Mouse (Mus musculus): ENCODE measurements around the gene Aco2. TPM values are rescaled to one million over a fixed set of nuclear protein-coding genes. Genes with fewer than 3 reads are reported as not detected.

Aco2 gene
- polyA plus RNA-seq, 1 experiment, result 174 TPM

- H3K9me3 ChIP-seq (replicated peaks; ENCODE audit: control insufficient read depth, insufficient read depth, low read length, poor library complexity, severe bottlenecking), result no peaks in the 10 kb centered on the region
- no peak overlapping the region for H3K27ac ChIP-seq (ENCODE audit: insufficient read depth, low read length)
- TF ChIP-seq EP300 (IDR thresholded peaks at IDR 0.05; ENCODE audit: insufficient read depth, low read depth, low read length) (no peak), POLR2A (IDR thresholded peaks at IDR 0.05; ENCODE audit: insufficient read depth, low read length) (no peak), CTCF (IDR thresholded peaks at IDR 0.05; ENCODE audit: low read depth, low read length) (no peak)
- H3K4me1 ChIP-seq (ENCODE audit: control insufficient read depth, insufficient read depth, low read length), result no peaks in the 10 kb centered on the region
- no peak overlapping the region for H3K9ac ChIP-seq (ENCODE audit: low read depth, poor library complexity, severe bottlenecking)
- H3K4me3 ChIP-seq (ENCODE audit: low read depth, low read length), result no peak overlapping the region
- H3K36me3 ChIP-seq (ENCODE audit: control insufficient read depth, insufficient read depth, low read length, poor library complexity, severe bottlenecking), result peaks cover 24% of the 10 kb centered on the region
- H3K27me3 ChIP-seq (ENCODE audit: control insufficient read depth, insufficient read depth, low read length, poor library complexity, severe bottlenecking), result no peaks in the 10 kb centered on the region
These were observed 42.6 kb downstream of the Aco2 start for GRCm38 (mm10) chr15:81914668-81915067.

DNA sequence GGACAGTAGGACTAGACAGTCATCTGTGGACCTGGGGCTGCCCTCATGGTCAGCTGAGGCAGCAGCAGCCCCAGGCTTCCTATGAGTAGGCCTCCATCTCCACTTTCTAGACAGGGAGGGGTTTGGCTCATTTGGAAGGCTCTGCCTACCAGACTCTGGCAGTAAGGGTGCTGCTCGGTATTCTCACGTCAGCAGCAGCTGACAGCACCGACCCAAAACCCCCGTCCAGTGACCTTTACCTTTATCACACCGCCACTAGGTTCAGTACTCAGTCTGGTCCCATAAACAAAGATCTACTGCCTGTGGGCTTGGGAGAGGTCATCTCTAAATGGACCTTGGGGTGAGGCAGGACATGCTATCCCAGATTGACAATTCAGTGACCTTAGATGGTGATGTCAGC, 43.6 kb downstream of the Aco2 start:
- Histone ChIP-seq H3K36me3 (ENCODE audit: control insufficient read depth, insufficient read depth, low read length, poor library complexity, severe bottlenecking) (peaks cover 19% of the 10 kb centered on the region), H3K4me3 (ENCODE audit: low read depth, low read length) (no peak overlapping the region), H3K27ac (ENCODE audit: insufficient read depth, low read length) (no peak overlapping the region), H3K9ac (ENCODE audit: low read depth, poor library complexity, severe bottlenecking) (no peak overlapping the region), H3K27me3 (ENCODE audit: control insufficient read depth, insufficient read depth, low read length, poor library complexity, severe bottlenecking) (no peaks in the 10 kb centered on the region), H3K9me3 (replicated peaks; ENCODE audit: control insufficient read depth, insufficient read depth, low read length, poor library complexity, severe bottlenecking) (no peaks in the 10 kb centered on the region), H3K4me1 (ENCODE audit: control insufficient read depth, insufficient read depth, low read length) (no peaks in the 10 kb centered on the region)
- TF ChIP-seq CTCF (IDR thresholded peaks at IDR 0.05; ENCODE audit: low read depth, low read length) (no peak), POLR2A (IDR thresholded peaks at IDR 0.05; ENCODE audit: insufficient read depth, low read length) (no peak), EP300 (IDR thresholded peaks at IDR 0.05; ENCODE audit: insufficient read depth, low read depth, low read length) (no peak)

GRCm38 (mm10) chr15:81917201-81917600, 45.1 kb downstream of the Aco2 start:
- Histone ChIP-seq H3K27ac (ENCODE audit: insufficient read depth, low read length) (no peak overlapping the region), H3K27me3 (ENCODE audit: control insufficient read depth, insufficient read depth, low read length, poor library complexity, severe bottlenecking) (no peaks in the 10 kb centered on the region), H3K4me3 (ENCODE audit: low read depth, low read length) (no peak overlapping the region), H3K9ac (ENCODE audit: low read depth, poor library complexity, severe bottlenecking) (no peak overlapping the region), H3K9me3 (replicated peaks; ENCODE audit: control insufficient read depth, insufficient read depth, low read length, poor library complexity, severe bottlenecking) (no peaks in the 10 kb centered on the region), H3K4me1 (ENCODE audit: control insufficient read depth, insufficient read depth, low read length) (no peaks in the 10 kb centered on the region), H3K36me3 (ENCODE audit: control insufficient read depth, insufficient read depth, low read length, poor library complexity, severe bottlenecking) (peaks cover 19% of the 10 kb centered on the region)
- TF ChIP-seq POLR2A (IDR thresholded peaks at IDR 0.05; ENCODE audit: insufficient read depth, low read length) (no peak), EP300 (IDR thresholded peaks at IDR 0.05; ENCODE audit: insufficient read depth, low read depth, low read length) (no peak), CTCF (IDR thresholded peaks at IDR 0.05; ENCODE audit: low read depth, low read length) (no peak)

GRCm38 (mm10) chr15:81917621-81918463, 45.7 kb downstream of the Aco2 start:
- no peaks in the 10 kb centered on the region for H3K4me1 ChIP-seq (ENCODE audit: control insufficient read depth, insufficient read depth, low read length)
- H3K27ac ChIP-seq (ENCODE audit: insufficient read depth, low read length), result no peak overlapping the region
- no peaks in the 10 kb centered on the region for H3K27me3 ChIP-seq (ENCODE audit: control insufficient read depth, insufficient read depth, low read length, poor library complexity, severe bottlenecking)
- no peaks in the 10 kb centered on the region for H3K9me3 ChIP-seq (replicated peaks; ENCODE audit: control insufficient read depth, insufficient read depth, low read length, poor library complexity, severe bottlenecking)
- TF ChIP-seq POLR2A (IDR thresholded peaks at IDR 0.05; ENCODE audit: insufficient read depth, low read length) (no peak), CTCF (IDR thresholded peaks at IDR 0.05; ENCODE audit: low read depth, low read length) (peak; percentile 99), EP300 (IDR thresholded peaks at IDR 0.05; ENCODE audit: insufficient read depth, low read depth, low read length) (no peak)
- H3K4me3 ChIP-seq (ENCODE audit: low read depth, low read length), result no peak overlapping the region
- H3K36me3 ChIP-seq (ENCODE audit: control insufficient read depth, insufficient read depth, low read length, poor library complexity, severe bottlenecking), result peaks cover 19% of the 10 kb centered on the region
- H3K9ac ChIP-seq (ENCODE audit: low read depth, poor library complexity, severe bottlenecking), result no peak overlapping the region

- H3K27ac ChIP-seq (ENCODE audit: insufficient read depth, low read length), result no peak overlapping the region
- H3K36me3 ChIP-seq (ENCODE audit: control insufficient read depth, insufficient read depth, low read length, poor library complexity, severe bottlenecking), result peaks cover 14% of the 10 kb centered on the region
- H3K27me3 ChIP-seq (ENCODE audit: control insufficient read depth, insufficient read depth, low read length, poor library complexity, severe bottlenecking), result no peaks in the 10 kb centered on the region
- H3K9me3 ChIP-seq (replicated peaks; ENCODE audit: control insufficient read depth, insufficient read depth, low read length, poor library complexity, severe bottlenecking), result no peaks in the 10 kb centered on the region
- no peak for TF ChIP-seq EP300 (IDR thresholded peaks at IDR 0.05; ENCODE audit: insufficient read depth, low read depth, low read length)
- no peak for TF ChIP-seq POLR2A (IDR thresholded peaks at IDR 0.05; ENCODE audit: insufficient read depth, low read length)
- no peak for TF ChIP-seq CTCF (IDR thresholded peaks at IDR 0.05; ENCODE audit: low read depth, low read length)
- no peak overlapping the region for H3K4me3 ChIP-seq (ENCODE audit: low read depth, low read length)
- H3K9ac ChIP-seq (ENCODE audit: low read depth, poor library complexity, severe bottlenecking), result no peak overlapping the region
- no peaks in the 10 kb centered on the region for H3K4me1 ChIP-seq (ENCODE audit: control insufficient read depth, insufficient read depth, low read length)
These were observed 47.0 kb downstream of the Aco2 start for GRCm38 (mm10) chr15:81919062-81919461.

DNA sequence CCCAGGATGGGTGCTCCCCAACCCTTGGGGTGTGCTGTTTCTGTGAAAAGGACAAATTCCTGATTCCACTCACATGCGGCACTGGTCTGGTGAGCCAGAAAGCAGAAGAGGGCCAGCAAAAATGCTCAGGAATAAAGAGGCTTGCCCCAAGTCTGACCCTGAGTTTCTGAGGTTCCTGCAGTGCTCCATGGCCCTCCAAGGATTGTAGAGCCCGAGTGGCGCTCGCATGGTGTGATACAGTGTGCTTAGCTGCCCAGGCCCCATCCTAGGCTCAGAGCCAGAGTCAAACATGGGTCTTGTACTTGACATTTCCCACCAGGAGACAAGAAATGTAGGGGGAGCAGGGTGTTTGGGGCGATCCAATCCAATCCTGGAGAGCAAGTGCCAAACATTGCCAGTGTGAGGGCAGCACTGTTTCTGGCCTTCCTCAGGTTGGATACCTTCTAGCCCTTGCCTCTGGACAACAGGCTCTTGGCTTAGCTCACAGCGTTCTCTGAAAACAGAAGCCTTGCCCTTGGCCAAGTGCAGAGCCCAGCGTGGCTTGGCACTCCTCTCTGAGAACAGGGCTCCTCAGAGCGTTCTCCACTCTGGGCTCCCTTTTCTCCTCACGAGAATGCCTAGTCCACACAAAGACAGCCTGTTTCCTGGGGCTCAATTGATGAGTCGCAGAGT, 48.6 kb downstream of the Aco2 start:
- Histone ChIP-seq H3K36me3 (ENCODE audit: control insufficient read depth, insufficient read depth, low read length, poor library complexity, severe bottlenecking) (peaks cover 3% of the 10 kb centered on the region; the same call in 1 of the 2 replicates), H3K9ac (ENCODE audit: low read depth, poor library complexity, severe bottlenecking) (no peak overlapping the region), H3K4me1 (ENCODE audit: control insufficient read depth, insufficient read depth, low read length) (no peaks in the 10 kb centered on the region), H3K9me3 (replicated peaks; ENCODE audit: control insufficient read depth, insufficient read depth, low read length, poor library complexity, severe bottlenecking) (no peaks in the 10 kb centered on the region), H3K4me3 (ENCODE audit: low read depth, low read length) (no peak overlapping the region), H3K27ac (ENCODE audit: insufficient read depth, low read length) (no peak overlapping the region), H3K27me3 (ENCODE audit: control insufficient read depth, insufficient read depth, low read length, poor library complexity, severe bottlenecking) (no peaks in the 10 kb centered on the region)
- TF ChIP-seq CTCF (IDR thresholded peaks at IDR 0.05; ENCODE audit: low read depth, low read length), result no peak
- TF ChIP-seq EP300 (IDR thresholded peaks at IDR 0.05; ENCODE audit: insufficient read depth, low read depth, low read length), result no peak
- no peak for TF ChIP-seq POLR2A (IDR thresholded peaks at IDR 0.05; ENCODE audit: insufficient read depth, low read length)

Data from ES-Bruce4 (cell line).